Mouse (Mus musculus): ENCODE measurements at regions not wholly inside any gene's neighbourhood (a gene's known extent, or its start where the extent isn't known, plus 50 kb on each side); places are given as distances from the start of the nearest gene placed in this dataset.

DNA sequence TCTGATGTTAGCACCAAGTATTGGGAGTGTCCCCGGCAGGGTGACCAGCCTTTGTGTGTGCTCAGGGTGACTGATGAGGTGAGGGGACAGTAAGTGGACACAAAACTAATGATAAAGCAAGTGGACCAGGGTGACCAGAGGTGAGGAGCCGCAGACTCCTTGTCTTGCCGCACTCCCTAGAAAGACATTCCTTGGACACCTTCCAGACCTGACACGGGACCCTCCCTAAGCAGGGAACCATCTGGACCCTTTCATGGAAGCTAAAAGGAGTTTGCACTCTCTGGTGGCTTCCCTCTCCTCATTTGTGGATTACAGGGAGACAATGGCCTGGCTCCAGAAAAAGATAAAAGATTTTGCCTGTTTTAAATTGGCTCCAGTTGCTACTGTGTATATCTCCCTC is 230.7 kb downstream of the Gm12728 start:
- H3K27me3 ChIP-seq (ENCODE audit: insufficient read depth, low read length): no peaks in the 10 kb centered on the region
- H3K27ac ChIP-seq: no peak overlapping the region
- H3K9me3 ChIP-seq (ENCODE audit: low read length): no peaks in the 10 kb centered on the region
- no peak overlapping the region for H3K4me3 ChIP-seq (ENCODE audit: low read length)
- H3K4me1 ChIP-seq (ENCODE audit: insufficient read depth, low read length): 0 out of 2 replicates have a peak, but pooled peaks cover 4% of the 10 kb centered on the region
- WGBS: 56% methylated on average over 4 of the region's 4 CpGs
- no peak overlapping the region for H3K9ac ChIP-seq (replicated peaks; ENCODE audit: low read length)
- no peak overlapping the region for H3K4me2 ChIP-seq (ENCODE audit: low read depth, low read length)
- H3K36me3 ChIP-seq (ENCODE audit: insufficient read depth, low read length): no peaks in the 10 kb centered on the region
- ATAC-seq (0 out of 2 replicates have a peak, but pooled peaks have one; percentile 45), DNase-seq (ENCODE audit: low spot score) (peak; percentile 43)
- no peak for TF ChIP-seq CTCF (IDR thresholded peaks at IDR 0.05; ENCODE audit: low read depth)

DNA sequence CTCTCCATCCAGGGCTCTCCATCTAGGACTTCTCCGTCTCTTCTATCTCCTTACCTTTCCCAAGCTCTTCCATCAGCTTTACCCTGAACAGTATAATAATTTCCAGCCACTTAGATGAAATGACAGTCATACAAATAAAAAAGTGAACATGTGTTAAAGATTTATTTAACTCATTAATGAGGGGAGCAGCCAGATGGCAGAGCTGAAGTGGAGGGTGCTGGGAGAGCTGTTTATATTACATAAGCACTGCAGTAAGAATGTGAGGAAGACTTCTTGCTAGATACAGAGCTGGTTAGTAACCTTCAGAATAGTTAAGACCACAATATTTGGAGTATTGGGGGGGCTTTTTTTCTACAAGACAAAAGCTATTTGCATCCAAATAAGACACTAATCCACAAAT is 234.9 kb downstream of the Gm12728 start:
- Histone ChIP-seq H3K27ac (no peak overlapping the region), H3K4me3 (ENCODE audit: low read length) (no peak overlapping the region), H3K9ac (replicated peaks; ENCODE audit: low read length) (no peak overlapping the region), H3K27me3 (ENCODE audit: insufficient read depth, low read length) (no peaks in the 10 kb centered on the region), H3K9me3 (ENCODE audit: low read length) (no peaks in the 10 kb centered on the region), H3K36me3 (ENCODE audit: insufficient read depth, low read length) (no peaks in the 10 kb centered on the region), H3K4me2 (ENCODE audit: low read depth, low read length) (no peak overlapping the region), H3K4me1 (ENCODE audit: insufficient read depth, low read length) (0 out of 2 replicates have a peak, but pooled peaks cover 4% of the 10 kb centered on the region)
- 81% methylated on average over 1 of the region's 1 CpGs for WGBS
- ATAC-seq: no peak
- no peak for TF ChIP-seq CTCF (IDR thresholded peaks at IDR 0.05; ENCODE audit: low read depth)
- DNase-seq (ENCODE audit: low spot score): no peak

DNA sequence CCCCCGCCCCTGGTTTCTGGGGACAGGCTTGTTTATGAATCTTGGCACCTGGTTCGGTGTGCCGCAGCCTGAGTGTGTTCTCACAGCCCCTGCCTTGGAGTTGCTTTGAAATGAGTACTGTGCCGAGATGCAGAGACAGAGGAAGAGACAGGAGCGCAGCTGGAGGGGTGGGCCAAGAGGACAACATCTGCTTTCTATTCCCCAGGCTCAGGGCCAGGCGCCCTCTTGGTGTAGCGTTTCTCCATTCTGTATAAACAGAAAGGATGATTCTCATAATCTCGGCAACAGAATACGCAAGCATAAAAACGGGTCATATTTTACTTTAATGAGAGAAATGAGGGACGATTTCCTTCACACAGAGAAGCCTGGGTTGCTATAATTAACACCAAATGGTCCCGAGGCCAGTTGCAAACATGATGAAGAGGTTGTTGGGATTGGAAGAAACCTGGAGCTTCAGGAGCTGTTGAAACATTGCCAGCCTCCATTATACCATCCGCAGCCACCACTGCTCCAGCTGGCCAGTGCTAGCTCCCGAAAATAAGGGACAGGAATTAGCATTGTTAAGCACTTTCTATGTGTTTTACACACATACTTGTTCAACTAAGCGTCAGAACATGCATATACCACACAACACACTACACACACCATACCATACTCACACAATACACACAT is 236.4 kb downstream of the Gm12728 start:
- Histone ChIP-seq H3K27ac (no peak overlapping the region; the same call in 1 of the 2 replicates), H3K36me3 (ENCODE audit: insufficient read depth, low read length) (no peaks in the 10 kb centered on the region), H3K4me2 (ENCODE audit: low read depth, low read length) (0 out of 2 replicates have a peak overlapping the region, but pooled peaks have one; percentile 16), H3K4me1 (ENCODE audit: insufficient read depth, low read length) (no peaks in the 10 kb centered on the region), H3K9me3 (ENCODE audit: low read length) (no peaks in the 10 kb centered on the region), H3K9ac (replicated peaks; ENCODE audit: low read length) (no peak overlapping the region), H3K4me3 (ENCODE audit: low read length) (no peak overlapping the region), H3K27me3 (ENCODE audit: insufficient read depth, low read length) (no peaks in the 10 kb centered on the region)
- DNase-seq (ENCODE audit: low spot score): peak; percentile 41
- no peak for ATAC-seq
- TF ChIP-seq CTCF (IDR thresholded peaks at IDR 0.05; ENCODE audit: low read depth): no peak
- 61% methylated on average over 15 of the region's 15 CpGs for WGBS

DNA sequence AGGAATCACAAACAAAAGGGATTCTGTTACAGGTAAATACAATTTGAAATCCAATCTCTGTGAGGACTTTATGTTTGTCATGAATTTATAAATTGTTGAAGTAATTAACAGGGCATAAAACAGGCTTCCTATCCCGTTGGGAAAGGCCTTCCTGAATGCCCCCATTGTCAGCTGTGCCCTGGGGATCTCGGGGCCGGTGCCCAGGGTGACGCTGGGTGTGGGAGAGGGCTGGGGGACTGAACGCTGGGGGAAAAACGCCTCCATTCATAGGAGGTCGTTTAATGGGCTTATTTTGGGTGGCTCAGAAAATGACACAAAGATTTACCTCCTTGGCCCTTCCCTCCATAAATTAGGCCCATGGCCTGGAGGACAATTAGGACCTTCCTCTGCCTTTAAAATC is 250.7 kb downstream of the Gm12728 start:
- no peak for ATAC-seq
- H3K4me1 ChIP-seq (ENCODE audit: insufficient read depth, low read length): no peaks in the 10 kb centered on the region
- no peak overlapping the region for H3K27ac ChIP-seq
- H3K9ac ChIP-seq (replicated peaks; ENCODE audit: low read length): no peak overlapping the region
- no peak for DNase-seq (ENCODE audit: low spot score)
- H3K4me2 ChIP-seq (ENCODE audit: low read depth, low read length): no peak overlapping the region
- no peaks in the 10 kb centered on the region for H3K9me3 ChIP-seq (ENCODE audit: low read length)
- no peak for TF ChIP-seq CTCF (IDR thresholded peaks at IDR 0.05; ENCODE audit: low read depth)
- no peaks in the 10 kb centered on the region for H3K36me3 ChIP-seq (ENCODE audit: insufficient read depth, low read length)
- no peaks in the 10 kb centered on the region for H3K27me3 ChIP-seq (ENCODE audit: insufficient read depth, low read length)
- no peak overlapping the region for H3K4me3 ChIP-seq (ENCODE audit: low read length)
- WGBS: 46% methylated on average over 7 of the region's 7 CpGs

DNA sequence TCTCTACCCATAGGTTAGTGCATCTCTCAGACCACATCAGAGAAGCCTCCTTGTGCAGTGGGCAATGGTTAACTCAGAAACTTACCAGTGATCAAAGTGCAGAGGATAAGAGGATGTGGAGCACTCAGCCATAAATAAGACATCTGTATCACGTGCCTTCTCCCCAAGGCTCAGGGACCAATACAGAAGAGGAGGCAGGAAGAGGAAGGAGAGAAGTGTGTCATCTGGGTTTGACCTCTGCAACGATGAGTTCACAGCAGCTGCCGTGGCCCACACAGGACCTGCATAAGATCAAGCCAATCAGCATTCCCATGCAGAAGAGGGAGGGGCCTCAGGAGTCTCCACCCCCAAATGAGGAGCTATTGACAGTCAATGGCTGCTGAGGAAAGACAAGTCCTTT is 252.8 kb downstream of the Gm12728 start:
- Histone ChIP-seq H3K36me3 (ENCODE audit: insufficient read depth, low read length) (no peaks in the 10 kb centered on the region), H3K4me1 (ENCODE audit: insufficient read depth, low read length) (no peaks in the 10 kb centered on the region), H3K27me3 (ENCODE audit: insufficient read depth, low read length) (no peaks in the 10 kb centered on the region), H3K9ac (replicated peaks; ENCODE audit: low read length) (no peak overlapping the region), H3K4me2 (ENCODE audit: low read depth, low read length) (no peak overlapping the region), H3K27ac (no peak overlapping the region), H3K4me3 (ENCODE audit: low read length) (no peak overlapping the region), H3K9me3 (ENCODE audit: low read length) (no peaks in the 10 kb centered on the region)
- WGBS: 55% methylated on average over 3 of the region's 3 CpGs
- no peak for TF ChIP-seq CTCF (IDR thresholded peaks at IDR 0.05; ENCODE audit: low read depth)
- no peak for DNase-seq (ENCODE audit: low spot score)
- ATAC-seq: no peak

DNA sequence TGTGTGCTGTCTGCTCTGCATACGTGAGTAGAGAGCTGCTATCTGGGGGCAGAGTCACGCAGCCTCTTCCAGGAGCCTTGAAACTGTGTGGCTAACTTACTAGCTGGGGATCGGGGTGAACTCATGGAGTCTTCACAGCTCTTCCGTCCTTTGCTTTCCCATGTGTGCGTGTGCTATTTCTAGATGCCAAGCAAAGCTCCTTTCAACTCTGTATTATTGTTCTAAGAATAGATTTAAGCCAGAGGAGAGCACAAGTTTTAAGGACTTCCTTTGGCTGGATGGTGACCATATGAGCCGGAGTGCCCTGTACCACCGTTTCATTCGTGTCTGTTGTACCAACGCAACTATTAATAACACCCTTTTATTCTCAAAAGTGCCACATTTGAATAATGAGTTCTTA is 254.0 kb downstream of the Gm12728 start:
- Histone ChIP-seq H3K4me1 (ENCODE audit: insufficient read depth, low read length) (no peaks in the 10 kb centered on the region), H3K36me3 (ENCODE audit: insufficient read depth, low read length) (no peaks in the 10 kb centered on the region), H3K27ac (no peak overlapping the region), H3K9me3 (ENCODE audit: low read length) (no peaks in the 10 kb centered on the region), H3K27me3 (ENCODE audit: insufficient read depth, low read length) (no peaks in the 10 kb centered on the region), H3K4me2 (ENCODE audit: low read depth, low read length) (no peak overlapping the region), H3K9ac (replicated peaks; ENCODE audit: low read length) (no peak overlapping the region), H3K4me3 (ENCODE audit: low read length) (no peak overlapping the region)
- ATAC-seq (no peak), DNase-seq (ENCODE audit: low spot score) (no peak)
- TF ChIP-seq CTCF (IDR thresholded peaks at IDR 0.05; ENCODE audit: low read depth): no peak
- 81% methylated on average over 9 of the region's 9 CpGs for WGBS

DNA sequence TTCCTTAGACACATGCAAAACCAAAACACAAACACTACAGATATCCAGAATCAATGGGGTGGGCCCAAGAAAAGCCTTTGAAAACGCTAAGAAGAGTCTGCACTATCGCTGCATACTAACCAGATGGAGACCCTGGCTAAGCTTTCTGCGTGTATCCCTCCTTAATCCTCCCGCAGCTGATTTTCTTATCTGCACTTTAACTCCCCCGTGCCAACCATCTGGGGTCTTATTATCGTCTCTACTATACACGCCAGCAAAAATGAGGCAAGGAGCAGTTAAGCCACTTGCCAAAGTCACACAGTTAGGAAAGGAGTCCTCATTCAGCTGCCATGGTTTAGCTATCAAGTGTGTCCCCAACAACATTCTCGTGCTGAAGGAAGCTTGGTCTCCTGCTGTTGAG is 258.4 kb downstream of the Gm12728 start:
- Histone ChIP-seq H3K4me2 (ENCODE audit: low read depth, low read length) (no peak overlapping the region), H3K27ac (no peak overlapping the region), H3K4me1 (ENCODE audit: insufficient read depth, low read length) (no peaks in the 10 kb centered on the region), H3K9ac (replicated peaks; ENCODE audit: low read length) (no peak overlapping the region), H3K36me3 (ENCODE audit: insufficient read depth, low read length) (no peaks in the 10 kb centered on the region), H3K9me3 (ENCODE audit: low read length) (no peaks in the 10 kb centered on the region), H3K27me3 (ENCODE audit: insufficient read depth, low read length) (no peaks in the 10 kb centered on the region), H3K4me3 (ENCODE audit: low read length) (no peak overlapping the region)
- ATAC-seq: no peak
- TF ChIP-seq CTCF (IDR thresholded peaks at IDR 0.05; ENCODE audit: low read depth): no peak
- 61% methylated on average over 8 of the region's 8 CpGs for WGBS
- DNase-seq (ENCODE audit: low spot score): no peak

Measured in hindbrain, postnatal 0 days (tissue).